Mouse (Mus musculus): ENCODE data around the gene Lcp2.

Gene Lcp2

DNA sequence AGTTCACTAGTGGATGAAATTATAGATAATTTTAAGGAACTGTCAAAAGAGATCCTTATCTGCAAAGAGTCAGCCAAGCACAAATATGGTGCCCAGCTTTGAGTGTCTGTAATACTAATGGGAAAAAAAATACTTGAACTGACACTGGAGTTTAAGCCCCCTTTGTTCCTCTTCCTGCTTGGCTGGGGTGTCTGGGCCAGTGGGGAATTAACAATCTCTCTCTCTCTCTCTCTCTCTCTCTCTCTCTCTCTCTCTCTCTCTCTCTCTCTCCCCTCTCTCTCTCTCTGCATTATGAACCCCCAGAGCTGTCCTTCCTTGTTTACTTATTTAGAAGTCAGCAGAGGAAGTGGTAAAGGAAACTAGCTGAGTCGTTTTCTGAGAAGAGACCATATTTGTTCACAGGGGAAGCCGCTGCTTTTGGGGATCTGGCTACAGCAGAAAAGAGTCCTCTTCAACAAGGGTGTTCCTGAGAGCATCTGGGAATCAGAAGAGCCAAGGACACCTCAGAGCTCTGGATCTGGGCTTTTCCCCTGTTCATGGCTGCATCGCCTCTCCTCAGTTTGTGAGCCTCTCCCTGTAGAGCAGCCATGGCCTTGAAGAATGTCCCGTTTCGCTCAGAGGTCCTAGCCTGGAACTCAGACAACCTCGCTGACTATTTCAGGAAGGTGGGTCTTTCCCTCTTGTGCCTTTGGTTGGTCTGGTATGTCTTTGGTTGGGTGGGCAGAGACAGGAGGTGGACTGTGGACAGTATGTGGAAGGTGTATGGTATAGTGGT lies at the start of gene Lcp2:
Lcp2 (plus strand) TSS at position 154 of the 775 bp plus-strand sequence.
- in situ Hi-C loops (cut with MseI, MboI) = no loop called here

DNA sequence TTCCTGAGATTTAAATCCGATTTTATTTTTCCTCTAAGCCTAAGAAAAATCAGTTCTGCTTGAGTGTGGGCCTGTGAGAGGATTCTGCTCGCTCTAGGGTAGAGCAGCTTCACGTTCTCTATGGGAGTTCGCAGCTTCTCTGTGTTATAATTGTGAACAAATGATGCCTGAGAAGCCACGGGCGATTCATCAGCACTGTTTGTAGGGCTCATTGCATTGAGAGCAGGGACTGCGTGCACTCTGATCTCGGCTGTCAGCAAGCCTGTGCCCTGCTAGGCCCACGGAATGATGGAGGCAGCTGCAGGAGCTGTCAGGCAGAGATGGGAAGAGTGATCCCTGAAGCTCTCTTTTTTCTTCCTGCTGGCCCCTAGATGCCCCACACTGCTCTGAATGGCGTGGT lies 48.5 kb upstream of the Lcp2 start:
- in situ Hi-C loops (cut with MseI, MboI) = no loop called here

DNA sequence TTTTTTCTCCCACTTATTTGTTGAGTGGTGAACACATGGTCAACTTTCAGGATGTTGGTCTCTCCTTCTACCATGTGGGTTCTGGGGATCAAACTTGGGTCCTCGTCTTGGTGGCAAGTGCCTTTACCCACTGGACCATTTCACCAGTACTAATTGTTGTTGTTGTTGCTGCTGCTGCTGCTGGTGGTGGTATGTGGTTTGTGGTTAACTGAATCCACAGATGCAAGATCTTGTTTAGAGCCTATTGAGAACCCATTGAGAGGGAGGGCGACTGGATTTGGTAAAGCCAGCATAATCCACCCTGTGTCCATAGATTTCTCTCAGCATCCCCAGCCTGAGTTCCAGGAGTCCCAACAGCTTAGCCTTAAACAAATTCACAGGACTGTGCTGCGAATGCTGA lies 46.3 kb upstream of the Lcp2 start:
- in situ Hi-C loops (cut with MseI, MboI) = no loop called here

DNA sequence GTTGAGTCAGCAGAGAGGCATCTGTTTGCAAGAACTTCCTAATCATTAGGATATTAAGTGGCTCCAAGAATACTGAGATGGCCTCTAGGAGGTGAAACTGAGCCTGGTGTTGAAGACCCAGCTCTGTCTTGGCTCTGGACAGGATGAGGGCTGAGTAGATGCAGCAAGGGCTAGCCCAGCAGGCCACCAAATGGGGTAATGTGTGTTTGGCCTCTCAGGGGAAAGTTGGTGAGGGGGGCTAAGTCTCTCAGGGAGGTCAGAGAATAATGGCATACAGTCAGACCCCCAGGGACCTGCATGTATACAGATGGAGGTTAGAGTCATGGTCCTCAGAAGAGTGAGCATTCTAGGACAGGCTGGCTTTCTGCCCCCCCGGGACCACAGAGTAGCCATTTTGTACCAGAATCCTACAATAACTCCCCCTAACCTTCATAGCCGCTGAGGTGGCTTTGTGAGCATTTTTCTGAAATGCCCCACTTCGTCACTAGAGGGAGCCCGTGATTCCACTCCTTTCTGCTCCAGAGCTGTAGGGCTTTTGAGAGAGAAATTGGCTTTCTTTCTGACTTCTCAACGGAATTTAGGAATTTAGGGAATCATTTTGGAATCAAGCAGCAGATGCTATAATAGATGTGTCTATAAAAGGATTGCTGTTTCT lies 44.7 kb upstream of the Lcp2 start:
- in situ Hi-C loops (cut with MseI, MboI) = no loop called here

DNA sequence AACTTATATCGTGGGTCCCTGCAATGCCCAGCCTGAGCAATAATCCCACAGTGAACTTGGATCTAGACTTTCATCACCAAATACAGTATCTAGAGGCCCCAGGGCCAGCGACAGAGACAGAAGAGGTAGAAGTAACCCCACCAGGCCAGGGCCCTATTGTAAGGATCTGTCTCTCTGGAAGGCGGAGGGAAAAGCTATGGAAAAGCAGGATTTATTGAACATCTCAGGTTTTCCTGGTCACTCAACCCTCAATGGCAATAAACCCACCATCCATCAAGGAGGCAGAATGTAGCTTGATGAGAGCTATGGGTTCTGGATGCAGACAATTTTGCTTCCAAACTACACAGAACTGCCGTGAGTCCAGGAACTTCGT lies 44.1 kb upstream of the Lcp2 start:
- in situ Hi-C loops (cut with MseI, MboI) = no loop called here

DNA sequence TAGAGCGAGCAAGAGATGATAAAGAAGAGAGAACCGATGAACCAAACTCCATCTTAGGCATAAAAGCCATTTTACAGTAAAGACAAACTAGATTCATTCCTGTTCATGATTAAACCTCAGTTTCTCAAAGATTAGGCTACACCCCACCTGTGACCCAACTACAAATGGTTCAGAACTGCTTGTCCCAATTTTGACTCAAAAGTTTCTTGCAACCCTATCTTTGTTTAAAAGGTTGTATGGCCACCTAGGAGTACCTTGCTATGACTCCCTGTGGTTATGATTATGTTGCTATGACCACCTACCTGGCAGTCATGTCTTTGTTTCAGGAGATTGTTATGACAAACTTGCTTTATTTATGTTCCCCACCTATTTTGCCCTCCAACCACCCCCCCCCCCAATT lies 39.1 kb upstream of the Lcp2 start:
- in situ Hi-C loops (cut with MseI, MboI) = no loop called here

DNA sequence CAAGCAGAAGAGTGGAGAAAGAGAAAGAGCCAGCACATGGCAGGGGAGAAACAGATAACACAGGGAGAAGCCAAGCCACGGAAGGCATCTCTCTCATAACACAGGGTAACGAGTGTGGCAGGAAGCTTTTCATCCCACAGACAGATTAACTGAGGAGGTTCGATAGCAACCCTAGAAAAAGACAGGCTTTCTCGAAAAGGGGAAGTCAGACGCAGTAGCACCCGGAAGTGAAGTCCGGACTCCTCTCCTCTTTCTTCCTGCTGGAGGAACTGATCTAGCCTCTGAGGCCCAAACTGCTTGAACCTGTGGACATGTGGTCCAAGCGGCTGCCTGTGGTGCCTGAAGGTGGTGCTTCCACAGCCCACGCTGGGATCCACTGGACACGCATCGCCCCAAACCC lies 38.5 kb upstream of the Lcp2 start:
- in situ Hi-C loops (cut with MseI, MboI) = no loop called here

DNA sequence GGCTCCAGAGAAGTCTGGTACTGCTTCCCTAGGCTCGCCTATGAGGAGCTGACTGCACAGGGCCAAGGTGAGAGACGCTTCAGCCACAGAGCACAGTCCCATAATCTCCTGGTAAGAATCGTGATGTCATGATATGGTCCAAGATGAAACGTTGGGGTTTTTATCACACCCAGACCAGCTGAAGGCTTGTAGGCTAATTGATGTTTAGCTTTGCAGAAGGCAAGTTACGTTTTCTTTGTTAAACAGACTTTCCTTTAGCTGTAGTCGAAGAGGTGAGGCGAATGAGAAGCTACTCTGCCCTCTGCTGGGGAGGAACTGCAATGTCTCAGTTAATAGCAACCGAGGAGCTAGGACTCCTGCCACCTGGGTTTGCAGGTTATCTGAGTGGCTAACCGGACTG lies 38.0 kb upstream of the Lcp2 start:
- in situ Hi-C loops (cut with MseI, MboI) = no loop called here

DNA sequence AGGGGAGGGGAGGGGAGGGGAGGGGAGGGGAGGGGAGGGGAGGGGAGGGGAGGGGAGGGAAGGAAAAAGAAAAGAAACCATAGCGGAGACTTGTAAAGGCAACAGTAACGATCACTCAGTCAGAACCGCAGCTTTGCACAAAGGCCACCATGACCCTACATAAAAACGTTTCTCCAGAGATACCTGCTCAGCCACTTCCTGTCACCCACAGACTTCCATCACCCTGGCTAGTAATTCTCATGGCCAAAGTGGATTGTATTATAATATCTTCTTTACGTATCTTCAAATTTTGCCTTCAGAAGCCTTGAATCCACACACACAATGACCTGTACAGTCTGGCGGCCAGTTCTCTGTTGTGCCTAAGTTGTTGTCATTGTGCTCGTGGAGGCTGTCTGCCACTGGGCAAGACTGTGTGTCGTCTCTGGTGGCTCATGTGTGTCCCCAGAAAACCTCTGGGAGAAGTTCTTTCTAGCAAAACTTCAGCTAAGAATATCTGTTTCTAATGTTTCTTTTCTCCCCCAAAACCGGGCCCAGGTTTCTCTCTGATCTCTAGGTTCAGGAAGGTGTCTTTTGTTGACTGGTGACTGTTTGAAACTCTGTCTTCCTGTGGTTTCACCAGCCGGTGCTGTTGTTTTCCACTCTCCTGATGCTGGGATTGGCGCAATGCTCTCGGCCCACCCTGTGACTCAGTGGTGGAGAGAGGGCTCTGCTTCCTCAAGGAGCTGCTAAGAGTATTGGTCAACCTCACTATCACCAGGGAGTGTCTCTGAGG lies 37.2 kb upstream of the Lcp2 start:
- in situ Hi-C loops (cut with MseI, MboI) = no loop called here

DNA sequence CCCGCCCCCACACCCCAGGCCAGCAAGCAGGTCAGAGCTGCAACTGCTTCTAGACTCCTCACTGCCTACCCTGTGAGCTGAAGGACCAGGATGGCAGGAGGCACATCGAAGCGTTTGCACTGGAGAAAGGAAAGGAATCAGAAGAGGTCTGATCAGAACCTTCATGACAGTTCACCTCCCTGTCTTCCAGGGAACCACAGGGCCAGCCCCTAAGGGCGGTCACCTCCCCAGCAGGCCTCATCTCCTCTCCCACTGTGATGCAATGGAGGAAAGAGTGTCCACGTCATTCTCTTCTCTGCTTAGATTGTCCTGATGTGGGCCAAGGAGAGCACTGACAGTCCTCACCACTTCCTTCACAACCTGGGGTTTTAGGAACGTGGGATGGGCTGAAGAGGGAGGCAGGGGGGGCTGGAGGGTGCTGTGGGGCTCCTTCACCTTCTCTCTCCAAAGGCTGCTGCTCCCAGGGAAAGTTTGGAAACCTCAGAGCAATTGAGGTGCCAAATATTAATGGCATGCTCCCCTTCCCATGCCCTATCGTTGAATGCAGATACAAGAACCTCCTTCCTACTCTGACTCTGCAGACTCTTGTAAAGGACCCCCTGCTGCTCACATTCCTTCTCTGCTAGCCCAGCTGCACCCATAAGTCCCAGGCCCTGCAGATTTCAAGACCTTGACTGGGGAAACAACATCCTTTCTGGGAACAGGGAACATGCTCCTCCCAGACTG lies 36.4 kb upstream of the Lcp2 start:
- in situ Hi-C loops (cut with MseI, MboI) = no loop called here

DNA sequence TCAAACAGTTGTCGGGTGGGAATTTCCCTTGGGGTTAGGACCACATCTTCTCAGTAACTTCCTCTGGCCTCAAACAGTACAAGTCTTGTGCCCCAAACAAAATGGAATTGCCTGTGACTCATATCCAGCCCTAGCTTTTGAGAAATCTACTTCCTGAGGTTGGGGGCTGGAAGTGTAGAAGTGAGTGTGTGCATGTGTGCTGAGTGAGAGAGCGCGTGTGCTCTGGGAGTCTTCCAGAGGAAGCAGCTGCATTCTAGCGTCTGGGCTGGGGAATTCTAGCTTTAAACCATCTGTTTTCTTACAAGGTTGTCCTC lies 35.9 kb upstream of the Lcp2 start:
- in situ Hi-C loops (cut with MseI, MboI) = no loop called here

DNA sequence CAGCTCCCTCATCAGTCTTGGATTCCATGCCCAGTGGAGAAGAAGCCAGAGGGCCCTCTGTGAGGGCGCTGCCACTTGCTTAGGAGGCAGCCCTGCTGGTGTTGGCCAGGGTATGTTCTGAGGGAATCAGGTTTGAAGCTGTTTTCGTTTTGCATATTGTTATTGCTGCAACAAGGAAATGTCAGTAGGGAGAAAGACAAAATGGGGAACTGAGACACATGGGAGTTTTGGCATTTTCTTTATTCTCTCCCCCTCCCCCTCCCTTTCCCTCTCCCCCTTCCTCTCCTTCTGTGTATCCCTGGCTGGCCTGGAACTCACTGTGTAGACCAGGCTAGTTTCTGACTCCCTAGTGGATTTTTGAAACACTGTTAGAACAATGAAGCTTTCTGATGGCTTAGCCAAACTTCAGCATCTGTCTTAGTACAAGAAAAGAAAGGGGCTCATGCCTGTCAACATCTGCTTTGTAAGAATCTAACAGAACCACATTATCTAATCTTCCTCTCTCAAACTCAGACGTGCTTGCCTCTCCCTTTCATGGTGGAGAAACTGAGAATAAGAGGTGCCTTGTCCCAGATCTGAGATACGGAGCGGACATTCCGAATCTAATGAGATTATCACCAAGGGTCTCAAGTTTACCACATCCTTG lies 34.6 kb upstream of the Lcp2 start:
- in situ Hi-C loops (cut with MseI, MboI) = no loop called here

DNA sequence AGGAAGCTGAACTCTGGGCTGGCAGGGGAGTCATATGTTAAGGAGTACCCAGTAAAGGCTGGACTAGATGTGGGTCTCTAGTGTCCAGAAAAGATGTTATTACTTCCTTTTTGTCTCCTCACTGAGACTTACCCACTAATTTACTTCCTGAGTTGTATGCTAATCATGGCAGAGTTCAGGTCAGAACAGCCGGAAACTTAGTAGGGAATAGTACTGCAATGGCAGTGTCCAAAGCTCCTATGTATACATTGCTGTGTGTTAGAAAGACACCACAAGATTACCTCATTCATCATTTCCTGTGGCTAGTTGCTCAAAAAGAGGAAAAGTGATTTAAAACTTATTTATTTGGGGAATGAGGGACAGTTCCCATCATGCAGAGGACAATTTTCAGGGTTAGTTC lies 21.6 kb upstream of the Lcp2 start:
- in situ Hi-C loops (cut with MseI, MboI) = no loop called here

DNA sequence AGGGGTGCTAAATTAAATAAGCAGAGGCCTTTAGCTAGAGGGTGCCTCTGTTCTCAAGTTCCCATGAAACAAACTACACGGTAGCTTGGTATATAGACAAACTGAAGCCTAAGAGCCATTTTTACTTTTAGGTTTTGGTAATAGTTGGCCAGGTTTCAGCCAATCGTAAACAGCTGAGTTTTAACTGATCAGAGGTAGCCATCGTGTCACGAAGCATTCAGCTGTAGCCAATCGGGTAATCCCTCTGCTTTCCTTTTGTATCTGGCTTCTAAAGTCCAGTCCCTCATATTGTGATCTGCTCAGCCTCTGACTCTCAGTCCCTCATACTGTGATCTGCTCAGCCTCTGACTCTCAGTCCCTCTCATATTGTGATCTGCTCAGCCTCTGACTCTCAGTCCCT lies 17.1 kb upstream of the Lcp2 start:
- in situ Hi-C loops (cut with MseI, MboI) = no loop called here

DNA sequence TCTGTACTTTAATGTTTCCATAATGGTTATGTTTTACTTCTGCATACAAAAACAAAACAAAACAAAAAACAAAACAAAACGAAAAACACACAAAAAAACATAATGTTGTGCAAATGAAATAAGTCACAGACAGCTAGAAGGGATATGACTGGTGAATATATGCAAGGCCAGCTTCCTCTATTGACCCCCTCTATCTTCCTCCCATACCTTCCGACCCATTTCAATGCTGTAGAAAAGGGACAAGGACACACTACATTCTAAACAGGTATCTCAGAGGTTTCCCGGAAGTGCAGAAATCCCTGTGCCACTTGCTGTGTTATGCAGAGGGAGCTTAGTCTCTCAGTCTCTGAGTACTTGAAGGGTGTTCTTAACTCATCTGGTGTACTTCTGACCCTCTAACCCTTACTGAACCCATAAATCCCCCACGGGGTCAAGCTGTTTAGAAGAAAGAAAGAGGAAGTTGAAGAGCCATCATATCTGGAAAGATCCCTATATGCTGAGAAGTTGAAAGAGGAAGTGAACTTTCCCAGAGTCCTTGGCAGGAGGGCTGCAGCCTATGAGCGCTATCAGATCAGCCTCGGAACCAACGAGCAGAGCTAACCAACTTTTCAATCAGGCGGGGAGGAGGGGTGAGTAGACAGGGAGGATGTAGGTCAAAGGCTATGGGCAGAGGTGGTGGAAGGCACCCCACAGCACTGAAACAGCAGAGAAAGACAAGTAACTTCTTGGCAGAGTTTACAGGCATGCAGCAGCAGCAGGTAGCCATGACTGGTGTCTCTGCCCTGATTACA lies 15.5 kb upstream of the Lcp2 start:
- in situ Hi-C loops (cut with MseI, MboI) = no loop called here

DNA sequence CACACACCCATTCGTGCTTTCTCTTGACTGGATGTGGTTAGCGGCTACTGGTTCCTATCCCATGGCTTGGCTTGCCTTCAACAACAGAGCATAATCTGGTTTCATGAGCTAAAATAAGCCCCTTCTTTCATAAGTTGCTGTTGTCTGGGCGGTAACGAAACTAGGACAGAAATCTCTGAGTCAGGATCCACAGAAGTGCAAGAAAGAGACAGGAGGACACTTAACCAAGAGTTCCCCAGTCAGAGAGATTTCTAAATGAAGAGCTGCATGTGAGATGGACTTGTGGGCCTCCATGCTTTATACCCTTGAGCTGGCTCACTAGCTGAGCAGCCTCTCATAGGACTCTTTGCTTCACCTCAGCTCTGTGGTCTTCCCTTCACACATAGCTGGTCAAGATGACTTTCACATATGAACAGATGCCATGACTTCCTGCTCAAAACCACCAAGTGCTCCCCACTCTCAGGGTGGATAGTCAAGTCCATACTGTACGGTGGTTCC lies 12.7 kb upstream of the Lcp2 start:
- in situ Hi-C loops (cut with MseI, MboI) = no loop called here

DNA sequence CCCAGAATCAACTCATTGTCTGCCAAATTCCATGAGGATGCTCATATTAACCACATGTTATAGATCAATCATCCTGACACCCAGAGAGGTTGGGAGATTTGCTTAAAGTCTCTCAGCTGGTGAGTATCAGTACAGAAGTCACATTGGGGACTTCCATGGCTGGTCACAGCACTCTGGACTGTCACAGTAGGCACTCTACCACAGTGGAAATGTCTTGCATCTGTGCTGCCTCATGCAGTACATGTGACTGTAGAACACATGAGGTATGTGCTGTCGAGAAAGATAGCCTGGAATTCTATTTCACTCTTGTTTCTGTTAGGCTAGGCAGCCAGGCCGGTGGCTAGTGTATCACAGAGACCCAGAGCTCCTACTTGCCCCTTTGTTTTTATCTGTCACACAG lies 11.9 kb upstream of the Lcp2 start:
- in situ Hi-C loops (cut with MseI, MboI) = no loop called here

DNA sequence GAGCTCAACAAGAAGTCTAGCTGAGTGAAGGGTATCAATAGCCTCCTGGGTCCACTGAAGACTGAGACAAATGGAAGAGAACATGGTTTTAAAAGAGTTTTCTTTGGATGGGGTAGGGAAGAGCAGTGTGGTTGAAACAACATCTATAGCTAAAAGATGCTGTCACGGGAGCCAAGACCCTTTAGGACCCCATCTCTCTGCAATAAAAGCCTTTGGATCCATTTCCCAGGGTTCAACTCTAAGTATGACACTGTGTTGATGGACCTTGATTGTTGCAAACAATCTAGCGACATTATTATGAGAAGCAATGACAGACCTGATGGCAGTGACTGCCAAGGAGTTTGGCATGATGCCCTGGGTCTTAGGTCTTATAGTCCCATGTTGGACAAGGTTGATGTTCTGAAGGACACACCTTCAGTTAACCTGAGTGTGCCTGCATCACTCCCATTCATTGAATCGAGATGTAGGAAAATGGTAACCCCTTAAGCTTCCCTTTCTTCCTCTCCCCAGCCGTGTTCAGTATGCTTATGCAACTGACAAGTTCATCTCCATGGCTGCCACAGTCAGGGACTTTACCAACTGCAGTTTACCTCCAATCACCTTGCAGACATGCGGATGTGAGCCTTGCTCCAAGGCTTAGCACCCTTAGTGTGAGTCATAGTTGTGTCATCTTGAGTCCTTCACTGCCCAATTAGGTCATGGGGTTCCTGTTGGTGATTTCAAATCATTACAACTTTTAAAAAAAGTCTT lies 10.6 kb upstream of the Lcp2 start:
- in situ Hi-C loops (cut with MseI, MboI) = no loop called here

DNA sequence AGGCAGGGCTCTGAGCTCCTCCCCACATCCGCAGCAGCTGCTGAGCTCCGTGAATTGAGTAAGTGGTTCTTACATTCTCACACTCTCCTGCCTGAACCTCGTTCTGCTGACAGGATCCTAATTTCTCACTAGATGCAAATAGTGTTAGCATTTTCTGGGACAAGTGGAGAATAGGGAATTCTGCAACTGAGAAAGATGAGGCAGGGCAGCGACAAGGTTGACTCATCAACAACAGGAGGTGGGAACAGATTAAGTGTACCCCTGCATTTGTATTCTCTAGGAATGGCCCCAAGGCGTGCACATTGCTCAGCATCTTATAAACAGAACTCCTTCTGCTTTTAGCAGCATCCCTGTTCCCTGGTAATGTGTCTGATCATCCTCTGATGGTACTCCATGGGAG lies 6.7 kb upstream of the Lcp2 start:
- in situ Hi-C loops (cut with MseI, MboI) = no loop called here

DNA sequence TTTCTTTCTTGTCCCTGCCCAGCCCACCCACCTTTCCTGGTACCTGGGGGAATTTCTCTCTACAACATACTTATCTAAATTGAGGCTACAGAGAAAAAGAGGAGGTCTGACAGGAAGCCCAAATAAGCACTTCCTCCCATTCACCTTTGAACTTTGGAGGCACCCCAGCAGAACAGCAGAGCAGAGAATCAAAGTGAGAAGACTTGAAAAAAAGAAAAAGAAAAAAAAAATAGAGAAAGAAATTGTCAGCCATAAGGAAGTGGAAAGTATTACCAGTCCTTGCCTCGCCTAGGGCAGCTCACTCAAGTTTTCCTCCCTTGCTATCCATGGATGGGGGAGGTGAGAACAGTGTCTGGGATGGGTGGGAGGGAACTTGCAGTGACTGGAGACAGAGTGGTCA lies 3.9 kb upstream of the Lcp2 start:
- in situ Hi-C loops (cut with MseI, MboI) = no loop called here
